ENCODE assay signal across 8 mouse cellular contexts in the genomic region with DNA sequence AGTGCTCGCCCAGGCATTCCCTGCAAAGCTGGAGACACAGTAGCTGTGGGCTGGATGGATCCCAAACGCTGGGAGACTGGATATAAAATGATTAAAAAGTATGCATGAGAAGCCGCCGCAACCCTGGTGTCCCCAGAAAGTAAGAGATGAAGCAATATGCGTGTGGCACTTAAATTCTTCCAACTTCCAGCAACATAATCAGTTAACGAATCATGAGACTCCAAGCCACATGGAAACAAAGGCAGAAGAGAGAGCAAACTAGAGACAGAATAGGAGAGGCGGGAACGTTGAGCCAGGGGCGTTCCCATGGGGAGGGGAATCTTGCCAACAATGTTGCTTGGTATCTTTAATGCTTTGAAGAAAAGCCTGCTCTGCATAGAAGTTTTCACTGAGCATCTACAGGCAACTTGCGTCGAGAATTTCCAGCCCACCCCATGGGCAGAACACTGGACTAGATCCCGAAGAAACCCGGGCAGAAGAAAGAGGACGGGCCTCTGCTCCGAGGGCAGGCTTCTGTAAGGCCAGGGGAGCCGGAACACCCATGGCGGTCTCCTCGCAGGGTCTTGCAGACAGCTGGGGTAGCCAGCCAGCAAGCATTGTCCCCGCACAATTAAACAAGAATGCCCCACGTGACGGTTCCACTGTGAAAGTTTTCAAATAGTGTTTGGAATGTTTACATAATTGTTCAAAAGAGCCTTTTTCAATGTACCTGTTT.
DNase-seq lines count a peak whose midpoint lies in the region; ATAC-seq and TF ChIP-seq lines count a peak whose summit lies in the region.

No protein-coding gene starts in this region.

- peak overlapping the region; percentile 60 for H3K9ac ChIP-seq in kidney, embryonic 16.5 days (replicated peaks; ENCODE audit: low read length)
- peak overlapping the region; percentile 60 for H3K9ac ChIP-seq in limb, embryonic 14.5 days (ENCODE audit: low read depth, low read length, severe bottlenecking)

- no peaks in the 10 kb centered on the region for H3K36me3 ChIP-seq in kidney, embryonic 16.5 days (ENCODE audit: insufficient read depth, low read length)
- H3K36me3 ChIP-seq in limb, embryonic 14.5 days (ENCODE audit: control insufficient read depth, insufficient read depth, low read length) = no peaks in the 10 kb centered on the region

- intact Hi-C loops in heart, postnatal 10 days (cut with DNase I) = no loop called here

- DNase-seq in kidney, postnatal 36 days = no peak
- DNase-seq in embryo, embryonic 10.5 days (ENCODE audit: low spot score) = peak; percentile 83
- peak; percentile 6 to 28 for DNase-seq in heart, postnatal 10 days
- DNase-seq in limb, embryonic 14.5 days (ENCODE audit: low spot score) = peak; percentile 85
- peak; percentile 36 for DNase-seq in right cerebral cortex, postnatal 4 days
- no peak for DNase-seq in ovary, adult 18-20 months (ENCODE audit: low spot score)

- TF ChIP-seq POLR2A in limb, embryonic 14.5 days (IDR thresholded peaks at IDR 0.05; ENCODE audit: borderline replicate concordance, extremely low read depth, insufficient read depth, insufficient read length) = no peak

- H3K4me2 ChIP-seq in kidney, embryonic 16.5 days (replicated peaks; ENCODE audit: low read depth, low read length) = peak overlapping the region; percentile 80
- peak overlapping the region; percentile 93 for H3K4me2 ChIP-seq in limb, embryonic 14.5 days (replicated peaks; ENCODE audit: low read depth, low read length, severe bottlenecking)

- peak; percentile 39; the same call in 1 of the 2 replicates for ATAC-seq in kidney, embryonic 16.5 days (ENCODE audit: low FRiP score, low TSS enrichment)
- 0 out of 2 replicates have a peak, but pooled peaks have one; percentile 26 for ATAC-seq in limb, embryonic 14.5 days (ENCODE audit: low FRiP score, low read depth)
- ATAC-seq in activated CD4-positive, CD25-positive, alpha-beta regulatory T cell, adult 4 months = no peak

- H3K9me3 ChIP-seq in kidney, embryonic 16.5 days (ENCODE audit: low read length) = no peaks in the 10 kb centered on the region
- no peaks in the 10 kb centered on the region for H3K9me3 ChIP-seq in limb, embryonic 14.5 days (ENCODE audit: control insufficient read depth, low read length)

- no peak overlapping the region for H3K27ac ChIP-seq in kidney, embryonic 16.5 days (ENCODE audit: low read length)
- H3K27ac ChIP-seq in limb, embryonic 14.5 days (replicated peaks; ENCODE audit: low read depth, low read length) = no peak overlapping the region

- WGBS in kidney, embryonic 16.5 days = 7% methylated on average over 21 of the region's 21 CpGs
- WGBS in limb, embryonic 14.5 days = 7% methylated on average over 21 of the region's 21 CpGs

- H3K27me3 ChIP-seq in kidney, embryonic 16.5 days (ENCODE audit: insufficient read depth, low read length) = peaks cover 42% of the 10 kb centered on the region
- H3K27me3 ChIP-seq in limb, embryonic 14.5 days (ENCODE audit: control insufficient read depth, insufficient read depth, low read length) = peaks cover 15% of the 10 kb centered on the region; the same call in 1 of the 2 replicates

- H3K4me3 ChIP-seq in kidney, embryonic 16.5 days (ENCODE audit: low read length) = peak overlapping the region; percentile 46
- H3K4me3 ChIP-seq in limb, embryonic 14.5 days (replicated peaks; ENCODE audit: low read length) = peak overlapping the region; percentile 37

- peaks cover 13% of the 10 kb centered on the region for H3K4me1 ChIP-seq in kidney, embryonic 16.5 days (ENCODE audit: insufficient read depth, low read length)
- H3K4me1 ChIP-seq in limb, embryonic 14.5 days (ENCODE audit: control insufficient read depth, insufficient read depth, low read length) = peaks cover 10% of the 10 kb centered on the region; the same call in 1 of the 2 replicates

Comparison
In these comparisons a context has a peak if more than half of its experiments do, and no peak if none do; other contexts are left out.
1. DNase-seq: peak in embryo, embryonic 10.5 days (single experiment), heart, postnatal 10 days (2 of 2), limb, embryonic 14.5 days (single experiment) and right cerebral cortex, postnatal 4 days (single experiment); none in kidney, postnatal 36 days (0 of 2) and ovary, adult 18-20 months (single experiment).